Mouse (Mus musculus) spleen, postnatal 0 days (tissue): ENCODE results near the gene Gng5. TPM values are rescaled to one million over a fixed set of nuclear protein-coding genes. Genes with fewer than 3 reads are reported as not detected.

Experiments
- polyA plus RNA-seq: library from polyadenylated mRNA; unstranded; fragments of >200 nt; fragmentation: Nextera tagmentation; extraction: Ambion mirVana; gene quantifications from 2 replicates; pipeline ENCODE4 v1.2.1, GENCODE M21; 2015

Gene Gng5
- 560 and 602 TPM in 2 replicates for polyA plus RNA-seq

GRCm38 (mm10) chr3:146499431-146500002 is at the start of gene Gng5, which contains the start of gene Spata1:
TSS of gene Gng5 (plus strand) at chr3:146499807.
TSS of gene Spata1 (minus strand) at chr3:146499753.

GRCm38 (mm10) chr3:146520798-146521651 is 21.4 kb downstream of the Gng5 start, which contains the start of gene Rpf1:
TSS of gene Rpf1 (minus strand) at chr3:146521429.

Other genes starting within 250 kb of the Gng5 start
- 54.1 and 66.5 TPM in 2 replicates for gene Ssx2ip, start 95.2 kb upstream of the Gng5 start, polyA plus RNA-seq
- 6.1 and 9.7 TPM in 2 replicates for gene Ctbs, start 50.0 kb upstream of the Gng5 start, polyA plus RNA-seq
- 3.9 and 4.1 TPM in 2 replicates for gene Spata1, start 54 bp upstream of the Gng5 start, polyA plus RNA-seq
- gene Rpf1, start 21.6 kb downstream of the Gng5 start, polyA plus RNA-seq, result 36.2 and 37.6 TPM in 2 replicates
- 0.07 and 0.11 TPM in 2 replicates for gene Uox, start 70.6 kb downstream of the Gng5 start, polyA plus RNA-seq
- gene Dnase2b, start 115.8 kb downstream of the Gng5 start, polyA plus RNA-seq, result 0.18 and 0.36 TPM in 2 replicates
- gene 4930503B20Rik, start 151.5 kb downstream of the Gng5 start, polyA plus RNA-seq, result 0.11 TPM in 1 of 2 replicates, not detected in the other
- 0.76 and 0.77 TPM in 2 replicates for gene Samd13, start 185.8 kb downstream of the Gng5 start, polyA plus RNA-seq